Mouse (Mus musculus) kidney, embryonic 14.5 days (tissue): ENCODE measurements around the gene Thap7. TPM values are rescaled to one million over a fixed set of nuclear protein-coding genes. Genes with fewer than 3 reads are reported as not detected.
A peak's percentile ranks its signal among the peaks of the same experiment; 100 is the strongest.

ENCODE experiments used
- ATAC-seq: fragments of 200-750 bp; cut with Nextera tagmentation; 2 replicates; pipeline ENCODE4 v1.8.0; 2017; ENCODE audit warnings: moderate number of reproducible peaks, mild to moderate bottlenecking, moderate TSS enrichment, moderate library complexity; ENCODE audit not compliant: low FRiP score, low TSS enrichment
- H3K27ac ChIP-seq: fragments of 300-500 bp; sonication (generic); 2 replicates; pipeline ENCODE4 v1.5.1; 2014; ENCODE audit warnings: low read depth, mild to moderate bottlenecking, low read length, moderate library complexity, mixed read lengths
- H3K27me3 ChIP-seq: fragments of 300-500 bp; sonication (generic); 2 replicates; pipeline ENCODE4 v1.6.1; 2014; ENCODE audit warnings: mild to moderate bottlenecking, low read length; ENCODE audit not compliant: control insufficient read depth, insufficient read depth
- H3K36me3 ChIP-seq: fragments of 300-500 bp; sonication (generic); 2 replicates; pipeline ENCODE4 v1.6.1; 2014; ENCODE audit warnings: low read length, mixed read lengths; ENCODE audit not compliant: control insufficient read depth, insufficient read depth
- H3K4me1 ChIP-seq: fragments of 300-500 bp; sonication (generic); 2 replicates; pipeline ENCODE4 v1.6.1; 2014; ENCODE audit warnings: low read length, mixed read lengths; ENCODE audit not compliant: control insufficient read depth, insufficient read depth
- H3K4me2 ChIP-seq: fragments of 300-500 bp; sonication (generic); replicated peaks from 2 replicates; pipeline ENCODE4 v1.6.1; 2014; ENCODE audit warnings: low read depth, mild to moderate bottlenecking, low read length
- H3K4me3 ChIP-seq: fragments of 300-500 bp; sonication (generic); 2 replicates; pipeline ENCODE4 v1.5.1; 2014; ENCODE audit warnings: mild to moderate bottlenecking, low read length
- H3K9ac ChIP-seq: fragments of 300-500 bp; sonication (generic); 2 replicates; pipeline ENCODE4 v1.6.1; 2014; ENCODE audit warnings: low read depth, mild to moderate bottlenecking, low read length, moderate library complexity
- H3K9me3 ChIP-seq: fragments of 300-500 bp; sonication (generic); 2 replicates; pipeline ENCODE4 v1.6.1; 2016; ENCODE audit warnings: low read length; ENCODE audit not compliant: control insufficient read depth
- WGBS: fragments of 180-500 bp; shearing (Covaris S2); extraction: QIAGEN DNeasy Blood & Tissue Kit; methylation state at CpG from one replicate; pipeline ENCODE4 v1.1.7; 2014; 5-methylcytosine and 5-hydroxymethylcytosine counted together
- polyA plus RNA-seq: library from polyadenylated mRNA; unstranded; fragments of >200 nt; fragmentation: Nextera tagmentation; extraction: Ambion mirVana; gene quantifications from 2 replicates; pipeline ENCODE4 v1.2.1, GENCODE M21; 2014

The Thap7 gene
- polyA plus RNA-seq, 1 experiment from 2014 or later = 49.1 TPM

GRCm38 (mm10) chr16:17488478-17489468, 42.2 kb downstream of the Thap7 start:
- Histone ChIP-seq H3K4me3 (peak overlapping the region; percentile 45), H3K36me3 (peaks cover 20% of the 10 kb centered on the region), H3K4me1 (no peaks in the 10 kb centered on the region), H3K4me2 (peak overlapping the region; percentile 76), H3K27ac (no peak overlapping the region), H3K9me3 (no peaks in the 10 kb centered on the region), H3K9ac (peak overlapping the region; percentile 52; the same call in 1 of the 2 replicates), H3K27me3 (peaks cover 7% of the 10 kb centered on the region; the same call in 1 of the 2 replicates)
- WGBS = 42% methylated on average over 14 of the region's 14 CpGs
- no peak for ATAC-seq

- Histone ChIP-seq H3K4me3 (no peak overlapping the region), H3K9me3 (no peaks in the 10 kb centered on the region), H3K36me3 (peaks cover 36% of the 10 kb centered on the region), H3K27ac (no peak overlapping the region), H3K27me3 (peaks cover 7% of the 10 kb centered on the region; the same call in 1 of the 2 replicates), H3K4me1 (no peaks in the 10 kb centered on the region), H3K9ac (no peak overlapping the region), H3K4me2 (no peak overlapping the region)
- no peak for ATAC-seq
- 59% methylated on average over 3 of the region's 3 CpGs for WGBS
These were observed 44.4 kb downstream of the Thap7 start for GRCm38 (mm10) chr16:17486505-17486904.

GRCm38 (mm10) chr16:17481465-17481864, 49.5 kb downstream of the Thap7 start:
- WGBS = 90% methylated on average over 2 of the region's 2 CpGs
- H3K36me3 ChIP-seq = peaks cover 48% of the 10 kb centered on the region

GRCm38 (mm10) chr16:17478331-17478943, 52.5 kb downstream of the Thap7 start:
- Histone ChIP-seq H3K27ac (no peak overlapping the region), H3K9ac (no peak overlapping the region), H3K4me1 (0 out of 2 replicates have a peak, but pooled peaks cover 3% of the 10 kb centered on the region), H3K36me3 (peaks cover 30% of the 10 kb centered on the region), H3K4me2 (no peak overlapping the region), H3K4me3 (no peak overlapping the region), H3K27me3 (no peaks in the 10 kb centered on the region), H3K9me3 (no peaks in the 10 kb centered on the region)
- WGBS = 82% methylated on average over 4 of the region's 4 CpGs
- ATAC-seq = no peak

More at GRCm38 (mm10) chr16:17481465-17481864, 49.5 kb downstream of the Thap7 start:
- Histone ChIP-seq H3K4me1 (0 out of 2 replicates have a peak, but pooled peaks cover 3% of the 10 kb centered on the region), H3K4me2 (no peak overlapping the region), H3K27ac (no peak overlapping the region), H3K9me3 (no peaks in the 10 kb centered on the region), H3K4me3 (no peak overlapping the region), H3K9ac (no peak overlapping the region), H3K27me3 (no peaks in the 10 kb centered on the region)
- ATAC-seq = no peak

Other genes with a start within 250 kb of the Thap7 start
- 0.14 and 0.16 TPM in 2 replicates for gene Serpind1, start 199.8 kb downstream of the Thap7 start, polyA plus RNA-seq
- 6.6 and 7.1 TPM in 2 replicates for gene Snap29, start 125.2 kb downstream of the Thap7 start, polyA plus RNA-seq
- gene Pi4ka, start 124.8 kb downstream of the Thap7 start, polyA plus RNA-seq = 32.6 and 41.1 TPM in 2 replicates
- 59.6 and 77.9 TPM in 2 replicates for gene Crkl, start 79.1 kb downstream of the Thap7 start, polyA plus RNA-seq
- gene Aifm3, start 41.5 kb downstream of the Thap7 start, polyA plus RNA-seq = 0.61 and 1.7 TPM in 2 replicates
- gene Lztr1, start 22.4 kb downstream of the Thap7 start, polyA plus RNA-seq = 57.9 and 81.4 TPM in 2 replicates
- 0.12 TPM in 1 of 2 replicates, not detected in the other for gene Lrrc74b, start 30.1 kb upstream of the Thap7 start, polyA plus RNA-seq
- 0.27 and 0.37 TPM in 2 replicates for gene P2rx6, start 30.7 kb upstream of the Thap7 start, polyA plus RNA-seq
- 4.3 and 6.6 TPM in 2 replicates for gene Slc7a4, start 52.1 kb upstream of the Thap7 start, polyA plus RNA-seq
- 33.4 and 54.9 TPM in 2 replicates for gene Smpd4, start 88.2 kb upstream of the Thap7 start, polyA plus RNA-seq
- gene Ccdc74a, start 115.3 kb upstream of the Thap7 start, polyA plus RNA-seq = 7.0 and 8.6 TPM in 2 replicates
- 32.4 and 39.7 TPM in 2 replicates for gene Med15, start 201.8 kb upstream of the Thap7 start, polyA plus RNA-seq
- gene Klhl22, start 228.5 kb upstream of the Thap7 start, polyA plus RNA-seq = 42.6 and 70.3 TPM in 2 replicates